Mouse (Mus musculus) spleen, adult 2 months (tissue): ENCODE results near the gene Lrrc29. TPM values are rescaled to one million over a fixed set of nuclear protein-coding genes. Genes with fewer than 3 reads are reported as not detected.
A peak's percentile ranks its signal among the peaks of the same experiment; 100 is the strongest.

ENCODE experiments used
- DNase-seq, 2 experiments: peaks; one replicate each; pipeline versions ENCODE4 v3.0.0 to v3.0.0-alpha.2; 2012 to 2021; ENCODE audit warnings: low spot score in 2 of 2, low read depth in 1 of 2
- H3K27ac ChIP-seq: fragments of 200-500 bp; 2 replicates; pipeline ENCODE4 v1.5.1; 2012; ENCODE audit warnings: low read length, inconsistent platforms; ENCODE audit not compliant: insufficient read depth
- H3K27me3 ChIP-seq: fragments of 200-500 bp; 2 replicates; pipeline ENCODE4 v1.6.1; 2012; ENCODE audit warnings: mild to moderate bottlenecking, moderate library complexity, low read length, inconsistent platforms; ENCODE audit not compliant: control insufficient read depth, insufficient read depth
- H3K36me3 ChIP-seq: fragments of 200-500 bp; 2 replicates; pipeline ENCODE4 v1.6.1; 2012; ENCODE audit warnings: mild to moderate bottlenecking, low read length, inconsistent platforms; ENCODE audit not compliant: control insufficient read depth, insufficient read depth
- H3K4me1 ChIP-seq: fragments of 200-500 bp; 2 replicates; pipeline ENCODE4 v1.6.1; 2011; ENCODE audit warnings: inconsistent platforms; ENCODE audit not compliant: control insufficient read depth, insufficient read depth, insufficient read length
- H3K4me3 ChIP-seq: fragments of 200-500 bp; 2 replicates; pipeline ENCODE4 v1.5.1; 2011; ENCODE audit warnings: mild to moderate bottlenecking, inconsistent platforms; ENCODE audit not compliant: insufficient read depth, insufficient read length; ENCODE audit errors: extremely low read depth
- CTCF ChIP-seq: fragments of 200-500 bp; IDR thresholded peaks from 2 replicates; pipeline ENCODE4 v1.5.1; 2011; ENCODE audit warnings: mild to moderate bottlenecking, inconsistent platforms; ENCODE audit not compliant: insufficient read depth, insufficient read length, insufficient replicate concordance; ENCODE audit errors: extremely low read depth
- POLR2A ChIP-seq: fragments of 200-500 bp; IDR thresholded peaks from 2 replicates; pipeline ENCODE4 v1.6.1; 2011; ENCODE audit warnings: low read depth, low read length, inconsistent platforms
- WGBS: fragments of 180-500 bp; shearing (Covaris S2); methylation state at CpG from one replicate; pipeline ENCODE4 v1.1.7; 2018; 5-methylcytosine and 5-hydroxymethylcytosine counted together
- polyA plus RNA-seq: library from polyadenylated mRNA; depleted of rRNA; stranded (reverse); fragments of >200 nt; gene quantifications from 2 replicates; pipeline ENCODE4 v1.2.3, GENCODE M21; 2012

Gene Lrrc29
- polyA plus RNA-seq, 1 experiment = 9.2 TPM

- no peak for DNase-seq
- H3K36me3 ChIP-seq = no peaks in the 10 kb centered on the region
- H3K27ac ChIP-seq = no peak overlapping the region
- H3K27me3 ChIP-seq = peaks cover 5% of the 10 kb centered on the region
- TF ChIP-seq POLR2A (no peak), CTCF (no peak)
- peaks cover 10% of the 10 kb centered on the region for H3K4me1 ChIP-seq
- no peak overlapping the region for H3K4me3 ChIP-seq
- 82% methylated on average over 7 of the region's 7 CpGs for WGBS
Observed at GRCm38 (mm10) chr8:105350186-105350585, 24.1 kb upstream of the Lrrc29 start.

- no peak for TF ChIP-seq CTCF
- no peak for TF ChIP-seq POLR2A
- H3K27me3 ChIP-seq = peaks cover 5% of the 10 kb centered on the region
- H3K36me3 ChIP-seq = no peaks in the 10 kb centered on the region
- WGBS = 6% methylated on average over 42 of the region's 48 CpGs
- peaks cover 11% of the 10 kb centered on the region for H3K4me1 ChIP-seq
- H3K27ac ChIP-seq = no peak overlapping the region
- H3K4me3 ChIP-seq = peak overlapping the region; percentile 84
- DNase-seq = no peak
Observed at GRCm38 (mm10) chr8:105349096-105349771, 23.2 kb upstream of the Lrrc29 start.

GRCm38 (mm10) chr8:105348450-105349095 lies 22.5 kb upstream of the Lrrc29 start, which contains the start of gene Slc9a5:
Slc9a5 (plus strand) TSS chr8:105348843.
- H3K4me1 ChIP-seq = peaks cover 11% of the 10 kb centered on the region
- no peaks in the 10 kb centered on the region for H3K36me3 ChIP-seq
- WGBS = under 1% methylated on average over 34 of the region's 34 CpGs
- H3K27me3 ChIP-seq = peaks cover 5% of the 10 kb centered on the region
- TF ChIP-seq CTCF (no peak), POLR2A (no peak)
- peak in 1 of 2 experiments; percentile 24 for DNase-seq
- H3K4me3 ChIP-seq = peak within 1 kb of the TSS; percentile 84
- peak within 1 kb of the TSS; percentile 69 for H3K27ac ChIP-seq

GRCm38 (mm10) chr8:105347428-105348221 lies 21.5 kb upstream of the Lrrc29 start, which contains the start of gene Fhod1:
Fhod1 (minus strand) TSS chr8:105347953.
- TF ChIP-seq POLR2A (peak; percentile 39; the same call in 1 of the 2 replicates), CTCF (no peak)
- DNase-seq = peak; percentile 66 to 90
- peak within 1 kb of the TSS; percentile 69 for H3K27ac ChIP-seq
- H3K36me3 ChIP-seq = no peaks in the 10 kb centered on the region
- peaks cover 11% of the 10 kb centered on the region for H3K4me1 ChIP-seq
- peaks cover 5% of the 10 kb centered on the region for H3K27me3 ChIP-seq
- H3K4me3 ChIP-seq = peak within 1 kb of the TSS; percentile 84
- WGBS = under 1% methylated on average over 53 of the region's 53 CpGs

GRCm38 (mm10) chr8:105346611-105347427 lies 20.7 kb upstream of the Lrrc29 start:
- no peaks in the 10 kb centered on the region for H3K36me3 ChIP-seq
- peaks cover 11% of the 10 kb centered on the region for H3K4me1 ChIP-seq
- H3K27me3 ChIP-seq = peaks cover 5% of the 10 kb centered on the region
- TF ChIP-seq POLR2A = no peak
- no peak for TF ChIP-seq CTCF
- peak overlapping the region; percentile 84 for H3K4me3 ChIP-seq
- peak in 1 of 2 experiments; percentile 26 for DNase-seq
- WGBS = 14% methylated on average over 34 of the region's 34 CpGs
- peak overlapping the region; percentile 69 for H3K27ac ChIP-seq
